Mouse (Mus musculus): Measurements from ENCODE around the gene Pdzd9. TPM values are rescaled to one million over a fixed set of nuclear protein-coding genes. Genes with fewer than 3 reads are reported as not detected.
"Not testable (repeated sequence)": the region's sequence is repeated elsewhere in the genome, so short reads cannot be mapped to it uniquely, and the experiment has no call there.

Gene Pdzd9
- not detected for total RNA-seq (2021)
- long read RNA-seq, experiment 1, result 0 reads
- long read RNA-seq, experiment 2, result 0 reads

GRCm38 (mm10) chr7:120670153-120670875 is at the start of gene Pdzd9:
TSS of gene Pdzd9 (minus strand) at chr7:120670343.
- intact Hi-C loops (cut with DNase I), result loop anchor here (2.0 kb wide), 2 partner anchors 80 to 152 kb away; no protein-coding TSS in a partner anchor

GRCm38 (mm10) chr7:120717261-120717660 is 47.1 kb upstream of the Pdzd9 start:
- DNase-seq, result no peak
- intact Hi-C loops (cut with DNase I), result no loop called here

More at GRCm38 (mm10) chr7:120670153-120670875, at the start of gene Pdzd9:
- peak; percentile 52 to 64 for DNase-seq

GRCm38 (mm10) chr7:120713951-120714350 is 43.8 kb upstream of the Pdzd9 start:
- DNase-seq; intact Hi-C loops (cut with DNase I): not testable (repeated sequence)

GRCm38 (mm10) chr7:120713225-120713624 is 43.1 kb upstream of the Pdzd9 start:
- no peak for DNase-seq
- intact Hi-C loops (cut with DNase I), result no loop called here

GRCm38 (mm10) chr7:120712071-120712470 is 41.9 kb upstream of the Pdzd9 start:
- intact Hi-C loops (cut with DNase I), result no loop called here
- DNase-seq, result no peak

- intact Hi-C loops (cut with DNase I), result no loop called here
These were observed 33.7 kb upstream of the Pdzd9 start for GRCm38 (mm10) chr7:120703888-120704287.

GRCm38 (mm10) chr7:120699586-120699985 is 29.4 kb upstream of the Pdzd9 start:
- intact Hi-C loops (cut with DNase I), result no loop called here
- no peak for DNase-seq

More at GRCm38 (mm10) chr7:120703888-120704287, 33.7 kb upstream of the Pdzd9 start:
- DNase-seq, result no peak

GRCm38 (mm10) chr7:120696331-120696730 is 26.2 kb upstream of the Pdzd9 start:
- intact Hi-C loops (cut with DNase I), result no loop called here
- DNase-seq, result no peak

- intact Hi-C loops (cut with DNase I), result no loop called here
- no peak for DNase-seq
These were observed 25.5 kb upstream of the Pdzd9 start for GRCm38 (mm10) chr7:120695641-120696040.

- intact Hi-C loops (cut with DNase I), result no loop called here
- DNase-seq, result no peak
These were observed 25.1 kb upstream of the Pdzd9 start for GRCm38 (mm10) chr7:120695196-120695595.

- DNase-seq, result no peak
- intact Hi-C loops (cut with DNase I), result no loop called here
These were observed 23.8 kb upstream of the Pdzd9 start for GRCm38 (mm10) chr7:120693831-120694375.

GRCm38 (mm10) chr7:120690634-120691033 is 20.5 kb upstream of the Pdzd9 start:
- intact Hi-C loops (cut with DNase I), result loop anchor here (2.0 kb wide), 1 partner anchor 18 kb away; no protein-coding TSS in a partner anchor
- DNase-seq, result no peak

GRCm38 (mm10) chr7:120685227-120685626 is 15.1 kb upstream of the Pdzd9 start:
- intact Hi-C loops (cut with DNase I), result no loop called here
- no peak for DNase-seq

- intact Hi-C loops (cut with DNase I), result no loop called here
- no peak for DNase-seq
These were observed 14.6 kb upstream of the Pdzd9 start for GRCm38 (mm10) chr7:120684731-120685161.

GRCm38 (mm10) chr7:120682002-120682401 is 11.9 kb upstream of the Pdzd9 start:
- no peak for DNase-seq
- intact Hi-C loops (cut with DNase I), result no loop called here

GRCm38 (mm10) chr7:120679023-120679422 is 8.9 kb upstream of the Pdzd9 start:
- DNase-seq, result no peak
- intact Hi-C loops (cut with DNase I), result loop anchor here (5.0 kb wide), 2 partner anchors 48 to 238 kb away; partner anchors contain the start of gene Polr3e

GRCm38 (mm10) chr7:120677764-120678531 is 7.8 kb upstream of the Pdzd9 start:
- intact Hi-C loops (cut with DNase I), result loop anchor here (5.0 kb wide), 2 partner anchors 49 to 239 kb away; partner anchors contain the start of gene Polr3e
- peak; percentile 13 to 23 for DNase-seq

- intact Hi-C loops (cut with DNase I), result loop anchor here (5.0 kb wide), 2 partner anchors 50 to 240 kb away; partner anchors contain the start of gene Polr3e
- peak; percentile 47 to 53 for DNase-seq
These were observed 7.0 kb upstream of the Pdzd9 start, which contains the start of gene Mosmo for GRCm38 (mm10) chr7:120677001-120677643. TSS of gene Mosmo (plus strand) at chr7:120677618.

- no peak for DNase-seq
- intact Hi-C loops (cut with DNase I), result loop anchor here (2.0 kb wide), 2 partner anchors 80 to 152 kb away; no protein-coding TSS in a partner anchor
These were observed 1.1 kb upstream of the Pdzd9 start for GRCm38 (mm10) chr7:120671271-120671670.

- intact Hi-C loops (cut with DNase I), result no loop called here
- DNase-seq, result no peak
These were observed 8.1 kb downstream of the Pdzd9 start for GRCm38 (mm10) chr7:120662079-120662478.

All from gastrocnemius, postnatal 36 days (tissue).